Mouse (Mus musculus) liver, adult 2 months (tissue): ENCODE data around the gene Mllt6. TPM values are rescaled to one million over a fixed set of nuclear protein-coding genes. Genes with fewer than 3 reads are reported as not detected.

Experiments used
- DNase-seq: peaks from one replicate; pipeline ENCODE4 v3.0.0-alpha.2; 2011; ENCODE audit warnings: low read depth, low spot score; ENCODE audit errors: extremely low read depth
- H3K27ac ChIP-seq: fragments of 200-500 bp; replicated peaks from 2 replicates; pipeline ENCODE4 v1.5.1; 2012; ENCODE audit warnings: low read depth, mild to moderate bottlenecking, control low read depth, inconsistent platforms, low read length; ENCODE audit not compliant: insufficient read depth
- H3K27me3 ChIP-seq: fragments of 200-500 bp; 2 replicates; pipeline ENCODE4 v1.6.1; 2012; ENCODE audit warnings: mild to moderate bottlenecking, moderate library complexity, low read length, inconsistent platforms; ENCODE audit not compliant: control insufficient read depth, insufficient read depth
- H3K36me3 ChIP-seq: fragments of 200-500 bp; 2 replicates; pipeline ENCODE4 v1.6.1; 2012; ENCODE audit warnings: low read length, inconsistent platforms; ENCODE audit not compliant: control insufficient read depth, insufficient read depth
- H3K4me1 ChIP-seq: fragments of 200-500 bp; 2 replicates; pipeline ENCODE4 v1.6.1; 2011; ENCODE audit warnings: low read length; ENCODE audit not compliant: control insufficient read depth, insufficient read depth
- H3K4me3 ChIP-seq: fragments of 200-500 bp; 2 replicates; pipeline ENCODE4 v1.5.1; 2011; ENCODE audit warnings: low read depth, mild to moderate bottlenecking, control low read depth, low read length, moderate library complexity; ENCODE audit not compliant: insufficient read depth
- H3K79me2 ChIP-seq: fragments of 200-500 bp; 2 replicates; pipeline ENCODE4 v1.6.1; 2012; ENCODE audit warnings: inconsistent platforms, mild to moderate bottlenecking, low read length, moderate library complexity; ENCODE audit not compliant: control insufficient read depth, insufficient read depth
- H3K9ac ChIP-seq: fragments of 200-500 bp; 2 replicates; pipeline ENCODE4 v1.6.1; 2012; ENCODE audit warnings: low read depth, mild to moderate bottlenecking, control low read depth, inconsistent platforms, low read length
- CTCF ChIP-seq: fragments of 200-500 bp; IDR thresholded peaks from 2 replicates; pipeline ENCODE4 v1.5.1; 2011; ENCODE audit warnings: low read depth, low read length, control low read depth
- POLR2A ChIP-seq: fragments of 200-500 bp; IDR thresholded peaks from 2 replicates; pipeline ENCODE4 v1.6.1; 2011; ENCODE audit warnings: low read length, control low read depth; ENCODE audit not compliant: insufficient read depth; ENCODE audit errors: extremely low read depth
- WGBS: fragments of 180-500 bp; shearing (Covaris S2); methylation state at CpG from one replicate; pipeline ENCODE4 v1.1.7; 2018; 5-methylcytosine and 5-hydroxymethylcytosine counted together
- polyA plus RNA-seq: library from polyadenylated mRNA; depleted of rRNA; stranded (reverse); fragments of >200 nt; gene quantifications from 2 replicates; pipeline ENCODE4 v1.2.3, GENCODE M21; 2012
- total RNA-seq: library from RNA; depleted of rRNA; stranded (reverse); fragments of >200 nt; gene quantifications from 2 replicates; pipeline ENCODE4 v1.2.3, GENCODE M21; 2014

The Mllt6 gene
- total and polyA plus RNA-seq, 2 experiments = 3.8 to 11.2 TPM

DNA sequence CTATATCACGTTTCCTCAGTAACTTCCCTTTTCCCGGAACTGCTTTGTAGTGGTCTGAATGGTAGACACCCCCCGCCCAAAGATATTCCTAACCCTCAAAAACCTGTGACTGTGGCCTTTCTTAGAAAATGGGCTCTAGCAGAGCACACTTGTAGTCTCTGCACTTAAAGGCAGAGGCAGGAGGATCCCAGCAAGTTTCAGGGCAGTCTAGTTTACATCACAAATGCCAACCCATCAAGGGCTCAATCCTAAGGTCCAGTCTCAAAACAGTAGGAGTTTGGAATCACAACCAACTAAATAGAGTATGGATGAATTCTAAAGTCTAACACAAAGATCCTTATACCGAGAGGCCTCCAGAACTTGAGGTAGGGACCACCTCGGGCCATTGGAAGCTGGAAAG is 37.7 kb upstream of the Mllt6 start:
- no peak overlapping the region for H3K4me3 ChIP-seq
- H3K27me3 ChIP-seq = peaks cover 14% of the 10 kb centered on the region
- no peak for DNase-seq
- WGBS = 80% methylated on average over 5 of the region's 5 CpGs
- H3K9ac ChIP-seq = no peak overlapping the region
- H3K27ac ChIP-seq = no peak overlapping the region
- no peaks in the 10 kb centered on the region for H3K36me3 ChIP-seq
- no peaks in the 10 kb centered on the region; the same call in 1 of the 2 replicates for H3K4me1 ChIP-seq
- no peaks in the 10 kb centered on the region for H3K79me2 ChIP-seq
- no peak for TF ChIP-seq CTCF
- no peak for TF ChIP-seq POLR2A

DNA sequence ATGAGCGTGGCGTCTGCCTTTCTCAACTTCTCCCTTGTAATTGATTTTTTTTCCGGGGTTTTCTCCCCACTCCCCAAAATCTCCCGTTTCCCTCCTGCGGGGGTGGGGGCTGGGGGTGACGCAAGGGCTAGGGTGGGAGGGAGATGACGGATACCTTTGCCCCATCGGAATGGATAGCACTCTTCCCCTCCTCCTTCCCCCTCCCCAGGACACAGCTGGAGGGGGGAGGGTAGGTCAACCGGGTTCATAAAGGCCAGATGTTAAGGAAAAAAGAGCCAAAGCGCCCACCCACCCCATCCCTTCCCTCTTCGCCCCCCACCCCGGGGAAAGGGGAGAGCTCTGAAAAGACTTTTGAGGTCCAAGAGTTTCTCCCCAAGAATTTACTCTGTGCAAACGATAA is 36.8 kb upstream of the Mllt6 start:
- no peak for DNase-seq
- H3K4me3 ChIP-seq = no peak overlapping the region
- peaks cover 21% of the 10 kb centered on the region for H3K27me3 ChIP-seq
- TF ChIP-seq POLR2A = no peak
- TF ChIP-seq CTCF = no peak
- no peak overlapping the region for H3K9ac ChIP-seq
- no peak overlapping the region for H3K27ac ChIP-seq
- H3K4me1 ChIP-seq = no peaks in the 10 kb centered on the region; the same call in 1 of the 2 replicates
- H3K79me2 ChIP-seq = no peaks in the 10 kb centered on the region
- 33% methylated on average over 13 of the region's 13 CpGs for WGBS
- no peaks in the 10 kb centered on the region for H3K36me3 ChIP-seq

- peaks cover 21% of the 10 kb centered on the region for H3K27me3 ChIP-seq
These were observed 36.4 kb upstream of the Mllt6 start for GRCm38 (mm10) chr11:97626850-97627249.

GRCm38 (mm10) chr11:97627556-97628302 is 35.5 kb upstream of the Mllt6 start:
- H3K9ac ChIP-seq = no peak overlapping the region
- H3K4me3 ChIP-seq = no peak overlapping the region
- H3K27me3 ChIP-seq = peaks cover 21% of the 10 kb centered on the region

More at GRCm38 (mm10) chr11:97626850-97627249, 36.4 kb upstream of the Mllt6 start:
- no peaks in the 10 kb centered on the region for H3K79me2 ChIP-seq
- TF ChIP-seq CTCF (no peak), POLR2A (no peak)
- no peaks in the 10 kb centered on the region; the same call in 1 of the 2 replicates for H3K4me1 ChIP-seq
- H3K27ac ChIP-seq = no peak overlapping the region
- no peak overlapping the region for H3K9ac ChIP-seq
- no peak overlapping the region for H3K4me3 ChIP-seq
- WGBS = 48% methylated on average over 10 of the region's 10 CpGs
- no peaks in the 10 kb centered on the region for H3K36me3 ChIP-seq
- DNase-seq = no peak

DNA sequence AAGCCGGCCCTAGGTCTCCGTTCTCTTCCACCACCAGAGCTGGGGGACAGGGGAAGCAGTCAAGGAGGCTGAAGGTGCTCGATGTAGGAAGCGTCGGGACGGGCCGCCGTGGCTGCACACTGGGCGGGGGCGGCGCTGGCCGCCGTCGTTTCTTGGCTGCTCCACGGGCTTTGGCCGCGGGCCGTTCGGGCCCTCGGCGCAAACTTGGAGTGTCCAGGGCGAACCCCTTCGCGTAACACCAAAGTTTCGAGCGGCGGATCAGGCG is 35.0 kb upstream of the Mllt6 start:
- H3K4me1 ChIP-seq = no peaks in the 10 kb centered on the region
- peaks cover 21% of the 10 kb centered on the region for H3K27me3 ChIP-seq
- 1% methylated on average over 28 of the region's 28 CpGs for WGBS
- no peaks in the 10 kb centered on the region for H3K36me3 ChIP-seq
- H3K79me2 ChIP-seq = no peaks in the 10 kb centered on the region
- TF ChIP-seq CTCF = no peak
- no peak for TF ChIP-seq POLR2A
- H3K4me3 ChIP-seq = peak overlapping the region; percentile 69; the same call in 1 of the 2 replicates
- H3K9ac ChIP-seq = no peak overlapping the region
- no peak for DNase-seq
- H3K27ac ChIP-seq = no peak overlapping the region

More at GRCm38 (mm10) chr11:97627556-97628302, 35.5 kb upstream of the Mllt6 start:
- Histone ChIP-seq H3K27ac (no peak overlapping the region), H3K79me2 (no peaks in the 10 kb centered on the region), H3K4me1 (no peaks in the 10 kb centered on the region), H3K36me3 (no peaks in the 10 kb centered on the region)
- no peak for TF ChIP-seq POLR2A
- no peak for TF ChIP-seq CTCF
- WGBS = 24% methylated on average over 30 of the region's 30 CpGs
- DNase-seq = no peak
